Mouse (Mus musculus): Measurements from ENCODE around the gene Hmcn1.

The Hmcn1 gene

GRCm38 (mm10) chr1:150993162-150994064 is at the start of gene Hmcn1:
Gene Hmcn1 (minus strand): TSS chr1:150993435.
- peak; percentile 73 for DNase-seq (ENCODE audit: low spot score)

GRCm38 (mm10) chr1:151040945-151041649 is 47.9 kb upstream of the Hmcn1 start:
- no peak for DNase-seq (ENCODE audit: low spot score)

- DNase-seq (ENCODE audit: low spot score), result no peak
These were observed 47.1 kb upstream of the Hmcn1 start for GRCm38 (mm10) chr1:151040290-151040689.

- DNase-seq (ENCODE audit: low spot score), result no peak
These were observed 46.0 kb upstream of the Hmcn1 start for GRCm38 (mm10) chr1:151039189-151039588.

- DNase-seq (ENCODE audit: low spot score), result peak; percentile 43
These were observed 45.3 kb upstream of the Hmcn1 start for GRCm38 (mm10) chr1:151038566-151038965.

- no peak for DNase-seq (ENCODE audit: low spot score)
These were observed 43.3 kb upstream of the Hmcn1 start for GRCm38 (mm10) chr1:151036405-151036985.

GRCm38 (mm10) chr1:151035766-151036165 is 42.5 kb upstream of the Hmcn1 start:
- DNase-seq (ENCODE audit: low spot score), result no peak

- peak; percentile 83 for DNase-seq (ENCODE audit: low spot score)
These were observed 41.9 kb upstream of the Hmcn1 start for GRCm38 (mm10) chr1:151034993-151035592.

GRCm38 (mm10) chr1:151033291-151033690 is 40.1 kb upstream of the Hmcn1 start:
- no peak for DNase-seq (ENCODE audit: low spot score)

GRCm38 (mm10) chr1:151031581-151031980 is 38.3 kb upstream of the Hmcn1 start:
- no peak for DNase-seq (ENCODE audit: low spot score)

GRCm38 (mm10) chr1:151031086-151031485 is 37.9 kb upstream of the Hmcn1 start:
- DNase-seq (ENCODE audit: low spot score), result no peak

GRCm38 (mm10) chr1:151025049-151025773 is 32.0 kb upstream of the Hmcn1 start:
- no peak for DNase-seq (ENCODE audit: low spot score)

- DNase-seq (ENCODE audit: low spot score), result no peak
These were observed 26.1 kb upstream of the Hmcn1 start for GRCm38 (mm10) chr1:151019273-151019890.

GRCm38 (mm10) chr1:151011056-151011455 is 17.8 kb upstream of the Hmcn1 start:
- DNase-seq (ENCODE audit: low spot score), result peak; percentile 87

- DNase-seq (ENCODE audit: low spot score), result peak; percentile 86
These were observed 16.0 kb upstream of the Hmcn1 start for GRCm38 (mm10) chr1:151009115-151009797.

- no peak for DNase-seq (ENCODE audit: low spot score)
These were observed 14.5 kb upstream of the Hmcn1 start for GRCm38 (mm10) chr1:151007747-151008146.

GRCm38 (mm10) chr1:151004007-151004406 is 10.8 kb upstream of the Hmcn1 start:
- no peak for DNase-seq (ENCODE audit: low spot score)

- no peak for DNase-seq (ENCODE audit: low spot score)
These were observed 8.7 kb upstream of the Hmcn1 start for GRCm38 (mm10) chr1:151001868-151002428.

- no peak for DNase-seq (ENCODE audit: low spot score)
These were observed 7.5 kb upstream of the Hmcn1 start for GRCm38 (mm10) chr1:151000714-151001113.

GRCm38 (mm10) chr1:150994612-150995011 is 1.4 kb upstream of the Hmcn1 start:
- DNase-seq (ENCODE audit: low spot score), result no peak

Data from retina, embryonic 14.5 days (tissue).